Mouse (Mus musculus): ENCODE results near the gene Rab26. TPM values are rescaled to one million over a fixed set of nuclear protein-coding genes. Genes with fewer than 3 reads are reported as not detected.

Rab26 gene
- total RNA-seq, 4 experiments from 2014 or later, result 0.27 TPM; not detected in 3

GRCm38 (mm10) chr17:24478663-24479380 lies 55.2 kb downstream of the Rab26 start, which contains the start of gene Mlst8:
Mlst8 (minus strand) TSS chr17:24479078.
- DNase-seq (ENCODE audit: low spot score in 2 of 2), result peak; percentile 94 to 96

- DNase-seq (ENCODE audit: low spot score in 2 of 2), result no peak
Observed at GRCm38 (mm10) chr17:24477985-24478600, 55.9 kb downstream of the Rab26 start.

Other genes with a start within 250 kb of the Rab26 start
- gene Abca17, start 183.1 kb downstream of the Rab26 start, total RNA-seq (2022), result not detected
- 1 to 10 TPM; 5.7 to 6.7 (median 6.4) TPM for gene Abca3, start 182.3 kb downstream of the Rab26 start, total RNA-seq (2022)
- gene Rnps1, start 119.6 kb downstream of the Rab26 start, total RNA-seq (2022), result 10 to 100 TPM; 51.0 to 54.1 (median 52.4) TPM
- gene Eci1, start 107.6 kb downstream of the Rab26 start, total RNA-seq (2022), result 100 to 1,000 TPM; 133 to 159 (median 146) TPM
- 1 to 10 TPM in 1 of 4 experiments, under 1 TPM in 3; 0.15 to 1.0 (median 0.79) TPM for gene Dnase1l2, start 91.1 kb downstream of the Rab26 start, total RNA-seq (2022)
- gene E4f1, start 63.9 kb downstream of the Rab26 start, total RNA-seq (2022), result 10 to 100 TPM; 13.6 to 14.6 (median 14.2) TPM
- gene Pgp, start 63.8 kb downstream of the Rab26 start, total RNA-seq (2022), result 10 to 100 TPM; 55.1 to 60.3 (median 60.2) TPM
- not detected for gene Bricd5, start 60.3 kb downstream of the Rab26 start, total RNA-seq (2022)
- gene Mlst8, start 55.1 kb downstream of the Rab26 start, total RNA-seq (2022), result 10 to 100 TPM in 2 of 4 experiments, 1 to 10 TPM in 2; 8.2 to 11.3 (median 9.6) TPM
- gene Caskin1, start 45.6 kb downstream of the Rab26 start, total RNA-seq (2022), result under 1 TPM in 2 of 4 experiments, not detected in 2; 0.05 to 0.21 TPM
- gene Traf7, start 6.3 kb downstream of the Rab26 start, total RNA-seq (2022), result 10 to 100 TPM; 25.0 to 28.2 (median 26.2) TPM
- gene Pkd1, start 15.6 kb upstream of the Rab26 start, total RNA-seq (2022), result 10 to 100 TPM; 14.6 to 20.4 (median 19.0) TPM
- 10 to 100 TPM; 75.8 to 86.4 (median 82.7) TPM for gene Tsc2, start 98.4 kb upstream of the Rab26 start, total RNA-seq (2022)
- gene Nthl1, start 98.5 kb upstream of the Rab26 start, total RNA-seq (2022), result 1 to 10 TPM; 1.8 to 3.4 (median 2.2) TPM
- gene Slc9a3r2, start 116.1 kb upstream of the Rab26 start, total RNA-seq (2022), result 10 to 100 TPM; 17.8 to 38.4 (median 20.8) TPM
- not detected for gene Npw, start 124.2 kb upstream of the Rab26 start, total RNA-seq (2022)
- 10 to 100 TPM; 22.4 to 27.6 (median 27.0) TPM for gene Zfp598, start 135.5 kb upstream of the Rab26 start, total RNA-seq (2022)
- gene Syngr3, start 155.7 kb upstream of the Rab26 start, total RNA-seq (2022), result under 1 TPM in 1 of 4 experiments, not detected in 3; 0.17 TPM
- 10 to 100 TPM; 38.2 to 54.4 (median 44.7) TPM for gene Gfer, start 161.9 kb upstream of the Rab26 start, total RNA-seq (2022)
- under 1 TPM; 0.22 to 0.70 (median 0.42) TPM for gene Noxo1, start 162.0 kb upstream of the Rab26 start, total RNA-seq (2022)
- 10 to 100 TPM; 15.9 to 18.6 (median 17.1) TPM for gene Tbl3, start 173.4 kb upstream of the Rab26 start, total RNA-seq (2022)
- not detected for gene Rnf151, start 183.9 kb upstream of the Rab26 start, total RNA-seq (2022)
- 100 to 1,000 TPM; 558 to 703 (median 654) TPM for gene Rps2, start 183.9 kb upstream of the Rab26 start, total RNA-seq (2022)
- 100 to 1,000 TPM; 409 to 503 (median 459) TPM for gene Ndufb10, start 190.3 kb upstream of the Rab26 start, total RNA-seq (2022)
- gene Rpl3l, start 193.6 kb upstream of the Rab26 start, total RNA-seq (2022), result 100 to 1,000 TPM; 757 to 827 (median 779) TPM
- 100 to 1,000 TPM; 144 to 160 (median 145) TPM for gene Msrb1, start 202.4 kb upstream of the Rab26 start, total RNA-seq (2022)
- gene Hs3st6, start 218.8 kb upstream of the Rab26 start, total RNA-seq (2022), result not detected